Mouse (Mus musculus): ENCODE results near the gene Ranbp2. TPM values are rescaled to one million over a fixed set of nuclear protein-coding genes. Genes with fewer than 3 reads are reported as not detected.
A peak's percentile ranks its signal among the peaks of the same experiment; 100 is the strongest.
"Not testable (repeated sequence)": the region's sequence is repeated elsewhere in the genome, so short reads cannot be mapped to it uniquely, and the experiment has no call there.

Ranbp2 gene
- total and polyA plus RNA-seq, 3 experiments: 3.2 to 53.5 (median 47.5) TPM

- intact Hi-C loops (cut with DNase I): loop anchor here (5.0 kb wide), 2 partner anchors 50 to 240 kb away; partner anchors contain the start of genes Gcc2 and Ranbp2
- peak within 1 kb of the TSS; percentile 83 for H3K27ac ChIP-seq
- peak within 1 kb of the TSS; percentile 99 for H3K4me3 ChIP-seq
- peak within 1 kb of the TSS; percentile 57 for H3K9ac ChIP-seq (ENCODE audit: low read depth, low read length)
- H3K36me3 ChIP-seq (ENCODE audit: control insufficient read depth, insufficient read depth, low read length): no peaks in the 10 kb centered on the region; the same call in none of the 2 replicates
- peak; percentile 96 to 97 for DNase-seq
- 2% methylated on average over 50 of the region's 50 CpGs for WGBS
- TF ChIP-seq POLR2A (IDR thresholded peaks at IDR 0.05; ENCODE audit: insufficient read depth, low read depth, low read length): peak; percentile 41; the same call in 1 of the 2 replicates
- peak; percentile 65 for TF ChIP-seq CTCF (IDR thresholded peaks at IDR 0.05)
- 0 out of 2 replicates have a peak, but pooled peaks have one; percentile 3 for TF ChIP-seq EP300 (IDR thresholded peaks at IDR 0.05; ENCODE audit: insufficient read depth, low read depth, low read length)
- H3K79me2 ChIP-seq (replicated peaks; ENCODE audit: control insufficient read depth, insufficient read depth, low read length): no peaks in the 10 kb centered on the region
- H3K4me1 ChIP-seq (ENCODE audit: control insufficient read depth, insufficient read depth, low read length): peaks cover 2% of the 10 kb centered on the region
- no peaks in the 10 kb centered on the region for H3K27me3 ChIP-seq (ENCODE audit: control insufficient read depth, insufficient read depth, low read length)
Measured at GRCm38 (mm10) chr10:58497320-58498284, 50.9 kb downstream of the Ranbp2 start, which contains the start of gene Ccdc138. Ccdc138 (plus strand) TSS chr10:58497948.

- no peak for DNase-seq
- no peak for TF ChIP-seq CTCF (IDR thresholded peaks at IDR 0.05)
- TF ChIP-seq POLR2A (IDR thresholded peaks at IDR 0.05; ENCODE audit: insufficient read depth, low read depth, low read length): no peak
- no peak for TF ChIP-seq EP300 (IDR thresholded peaks at IDR 0.05; ENCODE audit: insufficient read depth, low read depth, low read length)
- Histone ChIP-seq H3K4me3 (peak overlapping the region; percentile 99), H3K27ac (no peak overlapping the region), H3K9ac (ENCODE audit: low read depth, low read length) (no peak overlapping the region; the same call in 1 of the 2 replicates), H3K27me3 (ENCODE audit: control insufficient read depth, insufficient read depth, low read length) (no peaks in the 10 kb centered on the region), H3K36me3 (ENCODE audit: control insufficient read depth, insufficient read depth, low read length) (no peaks in the 10 kb centered on the region; the same call in 1 of the 2 replicates), H3K79me2 (replicated peaks; ENCODE audit: control insufficient read depth, insufficient read depth, low read length) (no peaks in the 10 kb centered on the region), H3K4me1 (ENCODE audit: control insufficient read depth, insufficient read depth, low read length) (peaks cover 2% of the 10 kb centered on the region)
- intact Hi-C loops (cut with DNase I): loop anchor here (5.0 kb wide), 2 partner anchors 51 to 241 kb away; partner anchors contain the start of genes Gcc2 and Ranbp2
- WGBS: 56% methylated on average over 2 of the region's 2 CpGs
Measured at GRCm38 (mm10) chr10:58498516-58498915, 51.8 kb downstream of the Ranbp2 start.

GRCm38 (mm10) chr10:58529358-58529757 lies 82.6 kb downstream of the Ranbp2 start:
- Histone ChIP-seq H3K27me3 (ENCODE audit: control insufficient read depth, insufficient read depth, low read length) (no peaks in the 10 kb centered on the region), H3K4me3 (no peak overlapping the region), H3K4me1 (ENCODE audit: control insufficient read depth, insufficient read depth, low read length) (no peaks in the 10 kb centered on the region; the same call in 1 of the 2 replicates), H3K79me2 (replicated peaks; ENCODE audit: control insufficient read depth, insufficient read depth, low read length) (no peaks in the 10 kb centered on the region), H3K36me3 (ENCODE audit: control insufficient read depth, insufficient read depth, low read length) (no peaks in the 10 kb centered on the region), H3K27ac (no peak overlapping the region), H3K9ac (ENCODE audit: low read depth, low read length) (no peak overlapping the region)
- WGBS: 65% methylated on average over 1 of the region's 1 CpGs
- intact Hi-C loops (cut with DNase I): no loop called here
- no peak for DNase-seq
- no peak for TF ChIP-seq CTCF (IDR thresholded peaks at IDR 0.05)
- TF ChIP-seq POLR2A (IDR thresholded peaks at IDR 0.05; ENCODE audit: insufficient read depth, low read depth, low read length): no peak
- TF ChIP-seq EP300 (IDR thresholded peaks at IDR 0.05; ENCODE audit: insufficient read depth, low read depth, low read length): no peak

- no peak overlapping the region for H3K27ac ChIP-seq
- no peaks in the 10 kb centered on the region; the same call in 1 of the 2 replicates for H3K4me1 ChIP-seq (ENCODE audit: control insufficient read depth, insufficient read depth, low read length)
- H3K4me3 ChIP-seq: no peak overlapping the region
- TF ChIP-seq POLR2A (IDR thresholded peaks at IDR 0.05; ENCODE audit: insufficient read depth, low read depth, low read length) (no peak), CTCF (IDR thresholded peaks at IDR 0.05) (no peak), EP300 (IDR thresholded peaks at IDR 0.05; ENCODE audit: insufficient read depth, low read depth, low read length) (no peak)
- H3K36me3 ChIP-seq (ENCODE audit: control insufficient read depth, insufficient read depth, low read length): no peaks in the 10 kb centered on the region
- no peak for DNase-seq
- no peaks in the 10 kb centered on the region for H3K79me2 ChIP-seq (replicated peaks; ENCODE audit: control insufficient read depth, insufficient read depth, low read length)
- WGBS: 92% methylated on average over 10 of the region's 10 CpGs
- intact Hi-C loops (cut with DNase I): no loop called here
- no peaks in the 10 kb centered on the region for H3K27me3 ChIP-seq (ENCODE audit: control insufficient read depth, insufficient read depth, low read length)
- H3K9ac ChIP-seq (ENCODE audit: low read depth, low read length): no peak overlapping the region
Measured at GRCm38 (mm10) chr10:58530896-58531790, 84.4 kb downstream of the Ranbp2 start.

DNA sequence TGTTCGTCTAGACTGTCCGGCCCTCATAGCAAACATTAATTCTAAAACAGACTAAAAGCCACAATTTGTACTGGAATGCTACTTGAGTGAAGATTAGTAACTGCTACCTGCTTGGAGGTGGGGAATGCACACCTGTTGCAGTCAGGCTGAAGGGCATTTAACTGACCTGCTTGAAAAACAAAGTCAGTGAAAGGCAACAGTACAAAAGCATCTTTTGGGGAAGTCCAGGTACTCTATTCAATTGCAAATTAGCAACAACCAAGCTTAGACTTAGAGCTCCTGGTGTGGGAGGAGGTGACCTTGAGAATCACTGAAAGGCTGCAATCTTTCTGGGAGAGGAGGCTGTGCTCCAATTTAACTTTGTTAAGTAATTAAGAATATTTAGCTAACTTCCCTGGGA lies 85.5 kb downstream of the Ranbp2 start:
- Histone ChIP-seq H3K79me2 (replicated peaks; ENCODE audit: control insufficient read depth, insufficient read depth, low read length) (no peaks in the 10 kb centered on the region), H3K27me3 (ENCODE audit: control insufficient read depth, insufficient read depth, low read length) (no peaks in the 10 kb centered on the region), H3K27ac (no peak overlapping the region), H3K4me3 (no peak overlapping the region), H3K4me1 (ENCODE audit: control insufficient read depth, insufficient read depth, low read length) (no peaks in the 10 kb centered on the region; the same call in 1 of the 2 replicates), H3K9ac (ENCODE audit: low read depth, low read length) (no peak overlapping the region), H3K36me3 (ENCODE audit: control insufficient read depth, insufficient read depth, low read length) (no peaks in the 10 kb centered on the region)
- DNase-seq: no peak
- WGBS: 96% methylated on average over 2 of the region's 2 CpGs
- intact Hi-C loops (cut with DNase I): no loop called here
- TF ChIP-seq CTCF (IDR thresholded peaks at IDR 0.05) (no peak), EP300 (IDR thresholded peaks at IDR 0.05; ENCODE audit: insufficient read depth, low read depth, low read length) (no peak), POLR2A (IDR thresholded peaks at IDR 0.05; ENCODE audit: insufficient read depth, low read depth, low read length) (no peak)

DNA sequence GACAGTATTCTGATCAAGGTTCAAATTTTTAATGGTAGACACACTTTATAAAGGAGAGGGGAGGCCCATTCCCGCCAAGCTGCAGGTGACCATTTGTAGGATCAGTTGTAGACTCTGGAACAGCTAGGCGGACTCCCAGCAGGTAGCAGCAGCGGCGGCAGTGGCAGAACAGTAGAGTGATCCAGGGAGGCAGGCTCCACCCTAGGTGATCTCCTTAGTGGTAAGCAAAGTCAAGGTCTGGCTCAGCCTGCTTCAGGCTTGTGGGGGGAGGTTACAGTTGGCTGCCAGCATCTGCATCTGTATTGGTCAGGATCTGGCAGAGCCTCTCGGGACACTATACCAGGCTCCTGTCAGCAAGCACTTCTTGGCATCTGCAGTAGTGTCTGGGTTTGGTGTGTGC lies 89.6 kb downstream of the Ranbp2 start:
- WGBS: 82% methylated on average over 5 of the region's 5 CpGs
- intact Hi-C loops (cut with DNase I); H3K36me3 ChIP-seq (ENCODE audit: control insufficient read depth, insufficient read depth, low read length); H3K4me3 ChIP-seq; H3K79me2 ChIP-seq (replicated peaks; ENCODE audit: control insufficient read depth, insufficient read depth, low read length); H3K27ac ChIP-seq; H3K4me1 ChIP-seq (ENCODE audit: control insufficient read depth, insufficient read depth, low read length); H3K9ac ChIP-seq (ENCODE audit: low read depth, low read length); H3K27me3 ChIP-seq (ENCODE audit: control insufficient read depth, insufficient read depth, low read length): not testable (repeated sequence)
- peak in 1 of 2 experiments; percentile 21 for DNase-seq

Measured in heart, adult 2 months (tissue).